Mouse (Mus musculus): ENCODE data around the gene Sgsm1.

DNA sequence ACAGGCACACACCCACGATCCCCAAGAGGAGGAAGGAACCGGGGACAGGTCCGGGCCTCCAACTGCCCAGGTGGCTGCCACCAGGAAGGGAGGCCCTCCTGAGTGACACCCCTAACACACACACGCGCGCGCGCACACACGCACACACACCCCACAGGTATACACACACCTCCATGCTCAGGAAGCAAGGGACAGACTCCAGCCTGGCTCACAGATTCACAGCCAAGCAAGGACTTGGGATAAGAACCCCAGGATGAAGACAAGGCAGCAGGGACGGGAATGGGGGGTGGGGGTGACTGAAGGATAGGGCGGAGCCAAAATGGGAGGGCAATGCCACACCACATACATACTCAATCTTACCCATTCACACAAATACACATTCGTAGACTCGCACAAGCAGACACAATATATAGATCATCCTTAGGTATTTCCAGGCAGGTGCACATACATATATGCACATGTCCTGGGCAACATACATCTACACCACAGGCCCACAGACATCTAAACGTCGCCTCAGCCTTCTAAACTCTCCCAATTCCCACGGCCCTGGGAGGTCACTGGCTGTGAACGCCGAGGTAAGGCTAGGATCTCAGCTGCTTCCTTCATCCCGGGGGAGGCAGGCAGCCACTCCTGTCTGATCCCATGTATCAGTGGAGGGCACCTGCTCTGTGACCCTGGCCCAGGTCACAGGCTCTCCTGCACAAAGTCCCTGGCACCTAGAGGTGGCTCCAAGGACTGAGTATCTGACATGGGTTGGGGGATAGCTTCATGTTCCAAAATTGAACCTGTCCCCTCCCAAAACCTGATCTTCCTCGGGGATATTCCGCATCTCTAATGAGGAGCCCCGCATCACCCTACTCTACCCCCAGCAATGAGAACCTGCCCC lies 852 bp downstream of the Sgsm1 start:
- TF ChIP-seq CTCF (IDR thresholded peaks at IDR 0.05; ENCODE audit: control insufficient read depth, insufficient read depth, insufficient replicate concordance, low read depth, low read length) (no peak), POLR2A (IDR thresholded peaks at IDR 0.05; ENCODE audit: control insufficient read depth, low read depth, low read length) (no peak)

Data from testis, adult 2 months (tissue).